ENCODE assay signal across 8 mouse cellular contexts in genomic region chr12:59130249-59130648, GRCm38 (mm10). TPM values are rescaled to one million over a fixed set of nuclear protein-coding genes. Genes with fewer than 3 reads are reported as not detected.
DNase-seq lines count a peak whose midpoint lies in the region; ATAC-seq and TF ChIP-seq lines count a peak whose summit lies in the region.

No protein-coding gene starts in this region.

- H3K4me2 ChIP-seq in forebrain, embryonic 13.5 days, result peak overlapping the region; percentile 66
- peak overlapping the region; percentile 86 for H3K4me2 ChIP-seq in hindbrain, embryonic 16.5 days (ENCODE audit: low read length)
- peak overlapping the region; percentile 85 for H3K4me2 ChIP-seq in lung, embryonic 14.5 days
- H3K4me2 ChIP-seq in neural tube, embryonic 15.5 days, result peak overlapping the region; percentile 76

- TF ChIP-seq CTCF in lung, embryonic 14.5 days (IDR thresholded peaks at IDR 0.05; ENCODE audit: low read depth), result no peak

- H3K9ac ChIP-seq in forebrain, embryonic 13.5 days, result peak overlapping the region; percentile 93
- H3K9ac ChIP-seq in hindbrain, embryonic 16.5 days (ENCODE audit: low read depth, low read length), result peak overlapping the region; percentile 97
- peak overlapping the region; percentile 92 for H3K9ac ChIP-seq in lung, embryonic 14.5 days
- H3K9ac ChIP-seq in neural tube, embryonic 15.5 days (replicated peaks), result peak overlapping the region; percentile 92

- H3K27ac ChIP-seq in forebrain, embryonic 13.5 days, result peak overlapping the region; percentile 91
- H3K27ac ChIP-seq in hindbrain, embryonic 16.5 days (ENCODE audit: low read depth, low read length), result peak overlapping the region; percentile 93
- H3K27ac ChIP-seq in lung, embryonic 14.5 days (ENCODE audit: low read depth), result peak overlapping the region; percentile 96
- peak overlapping the region; percentile 93; the same call in 1 of the 2 replicates for H3K27ac ChIP-seq in neural tube, embryonic 15.5 days (replicated peaks)

- peak overlapping the region; percentile 80 for H3K4me3 ChIP-seq in forebrain, embryonic 13.5 days
- H3K4me3 ChIP-seq in hindbrain, embryonic 16.5 days (ENCODE audit: low read length), result peak overlapping the region; percentile 93
- H3K4me3 ChIP-seq in lung, embryonic 14.5 days (ENCODE audit: low read depth, low read length), result peak overlapping the region; percentile 83
- peak overlapping the region; percentile 95 for H3K4me3 ChIP-seq in neural tube, embryonic 15.5 days (replicated peaks)

- H3K9me3 ChIP-seq in forebrain, embryonic 13.5 days (replicated peaks), result no peaks in the 10 kb centered on the region
- no peaks in the 10 kb centered on the region for H3K9me3 ChIP-seq in hindbrain, embryonic 16.5 days (ENCODE audit: control insufficient read depth, low read length)
- H3K9me3 ChIP-seq in lung, embryonic 14.5 days (ENCODE audit: low read depth, low read length), result no peaks in the 10 kb centered on the region
- no peaks in the 10 kb centered on the region for H3K9me3 ChIP-seq in neural tube, embryonic 15.5 days (replicated peaks)

- H3K27me3 ChIP-seq in forebrain, embryonic 13.5 days, result no peaks in the 10 kb centered on the region
- no peaks in the 10 kb centered on the region for H3K27me3 ChIP-seq in hindbrain, embryonic 16.5 days (replicated peaks; ENCODE audit: control insufficient read depth, insufficient read depth, low read length)
- H3K27me3 ChIP-seq in lung, embryonic 14.5 days (ENCODE audit: insufficient read depth, low read length), result no peaks in the 10 kb centered on the region
- no peaks in the 10 kb centered on the region for H3K27me3 ChIP-seq in neural tube, embryonic 15.5 days (replicated peaks)

- peaks cover 25% of the 10 kb centered on the region for H3K4me1 ChIP-seq in forebrain, embryonic 13.5 days
- peaks cover 22% of the 10 kb centered on the region for H3K4me1 ChIP-seq in hindbrain, embryonic 16.5 days (ENCODE audit: control insufficient read depth, insufficient read depth, low read depth, low read length)
- peaks cover 11% of the 10 kb centered on the region for H3K4me1 ChIP-seq in lung, embryonic 14.5 days (ENCODE audit: insufficient read depth)
- H3K4me1 ChIP-seq in neural tube, embryonic 15.5 days, result peaks cover 23% of the 10 kb centered on the region

- DNase-seq in cerebellum, adult 8-10 months, result peak; percentile 9
- DNase-seq in NIH3T3 (ENCODE audit: low read depth), result peak; percentile 80
- peak; percentile 62 for DNase-seq in lung, embryonic 14.5 days
- no peak for DNase-seq in layer of hippocampus, adult 9-10 months (ENCODE audit: low spot score)

- ATAC-seq in cerebellum, adult (ENCODE audit: insufficient number of reproducible peaks, low FRiP score, low TSS enrichment), result no peak
- ATAC-seq in forebrain, embryonic 13.5 days, result no peak
- ATAC-seq in hindbrain, embryonic 16.5 days, result no peak
- no peak for ATAC-seq in lung, embryonic 14.5 days (ENCODE audit: insufficient read depth)
- ATAC-seq in neural tube, embryonic 15.5 days (ENCODE audit: low FRiP score), result no peak

- WGBS in forebrain, embryonic 13.5 days, result 9% methylated on average over 3 of the region's 3 CpGs
- WGBS in hindbrain, embryonic 16.5 days, result 6% methylated on average over 3 of the region's 3 CpGs
- WGBS in lung, embryonic 14.5 days, result 0% methylated on average over 3 of the region's 3 CpGs
- 6% methylated on average over 3 of the region's 3 CpGs for WGBS in neural tube, embryonic 15.5 days

- no peaks in the 10 kb centered on the region for H3K36me3 ChIP-seq in forebrain, embryonic 13.5 days (ENCODE audit: poor library complexity, severe bottlenecking)
- no peaks in the 10 kb centered on the region for H3K36me3 ChIP-seq in hindbrain, embryonic 16.5 days (ENCODE audit: control insufficient read depth, insufficient read depth, low read length)
- no peaks in the 10 kb centered on the region for H3K36me3 ChIP-seq in lung, embryonic 14.5 days (ENCODE audit: insufficient read depth)
- H3K36me3 ChIP-seq in neural tube, embryonic 15.5 days, result no peaks in the 10 kb centered on the region

RNA-seq across cellular contexts. Expression of gene Mia2, which starts 34.6 kb away (rescaled TPM):
- 41.9 and 43.7 TPM in 2 replicates for polyA plus RNA-seq in forebrain, embryonic 13.5 days (2015; fragmentation: Nextera tagmentation; extraction: Ambion mirVana)
- polyA plus RNA-seq in hindbrain, embryonic 16.5 days (2015; fragmentation: Nextera tagmentation; extraction: Ambion mirVana), result 32.8 and 33.7 TPM in 2 replicates
- 49.3 and 53.2 TPM in 2 replicates for polyA plus RNA-seq in lung, embryonic 14.5 days (2014; fragmentation: Nextera tagmentation; extraction: Ambion mirVana)
- 32.5 and 52.6 TPM in 2 replicates for polyA plus RNA-seq in neural tube, embryonic 15.5 days (2015; fragmentation: Nextera tagmentation; extraction: Ambion mirVana)
